Mouse (Mus musculus) bone marrow macrophage, adult 2 months (primary cell): ENCODE results near the gene Dnase2b.

ENCODE experiments used
- CTCF ChIP-seq: IDR thresholded peaks from 2 replicates; pipeline ENCODE4 v1.5.1; 2012; ENCODE audit warnings: low read depth, mild to moderate bottlenecking, low read length, moderate library complexity
- POLR2A ChIP-seq: IDR thresholded peaks from 2 replicates; pipeline ENCODE4 v1.6.1; 2012; ENCODE audit warnings: mild to moderate bottlenecking, low read depth, low read length, borderline replicate concordance

- TF ChIP-seq POLR2A = no peak
- TF ChIP-seq CTCF = no peak
Measured at GRCm38 (mm10) chr3:146661001-146661400, 45.6 kb upstream of the Dnase2b start.
